Mouse (Mus musculus) liver, adult 2 months (tissue): Measurements from ENCODE around the gene Acot9. TPM values are rescaled to one million over a fixed set of nuclear protein-coding genes. Genes with fewer than 3 reads are reported as not detected.
A peak's percentile ranks its signal among the peaks of the same experiment; 100 is the strongest.

ENCODE experiments used
- DNase-seq: peaks from one replicate; pipeline ENCODE4 v3.0.0-alpha.2; 2011; ENCODE audit warnings: low read depth, low spot score; ENCODE audit errors: extremely low read depth
- H3K27ac ChIP-seq: fragments of 200-500 bp; replicated peaks from 2 replicates; pipeline ENCODE4 v1.5.1; 2012; ENCODE audit warnings: low read depth, mild to moderate bottlenecking, control low read depth, inconsistent platforms, low read length; ENCODE audit not compliant: insufficient read depth
- H3K27me3 ChIP-seq: fragments of 200-500 bp; 2 replicates; pipeline ENCODE4 v1.6.1; 2012; ENCODE audit warnings: mild to moderate bottlenecking, moderate library complexity, low read length, inconsistent platforms; ENCODE audit not compliant: control insufficient read depth, insufficient read depth
- H3K36me3 ChIP-seq: fragments of 200-500 bp; 2 replicates; pipeline ENCODE4 v1.6.1; 2012; ENCODE audit warnings: low read length, inconsistent platforms; ENCODE audit not compliant: control insufficient read depth, insufficient read depth
- H3K4me1 ChIP-seq: fragments of 200-500 bp; 2 replicates; pipeline ENCODE4 v1.6.1; 2011; ENCODE audit warnings: low read length; ENCODE audit not compliant: control insufficient read depth, insufficient read depth
- H3K4me3 ChIP-seq: fragments of 200-500 bp; 2 replicates; pipeline ENCODE4 v1.5.1; 2011; ENCODE audit warnings: low read depth, mild to moderate bottlenecking, control low read depth, low read length, moderate library complexity; ENCODE audit not compliant: insufficient read depth
- H3K79me2 ChIP-seq: fragments of 200-500 bp; 2 replicates; pipeline ENCODE4 v1.6.1; 2012; ENCODE audit warnings: inconsistent platforms, mild to moderate bottlenecking, low read length, moderate library complexity; ENCODE audit not compliant: control insufficient read depth, insufficient read depth
- H3K9ac ChIP-seq: fragments of 200-500 bp; 2 replicates; pipeline ENCODE4 v1.6.1; 2012; ENCODE audit warnings: low read depth, mild to moderate bottlenecking, control low read depth, inconsistent platforms, low read length
- CTCF ChIP-seq: fragments of 200-500 bp; IDR thresholded peaks from 2 replicates; pipeline ENCODE4 v1.5.1; 2011; ENCODE audit warnings: low read depth, low read length, control low read depth
- POLR2A ChIP-seq: fragments of 200-500 bp; IDR thresholded peaks from 2 replicates; pipeline ENCODE4 v1.6.1; 2011; ENCODE audit warnings: low read length, control low read depth; ENCODE audit not compliant: insufficient read depth; ENCODE audit errors: extremely low read depth
- WGBS: fragments of 180-500 bp; shearing (Covaris S2); methylation state at CpG from one replicate; pipeline ENCODE4 v1.1.7; 2018; 5-methylcytosine and 5-hydroxymethylcytosine counted together
- polyA plus RNA-seq: library from polyadenylated mRNA; depleted of rRNA; stranded (reverse); fragments of >200 nt; gene quantifications from 2 replicates; pipeline ENCODE4 v1.2.3, GENCODE M21; 2012; rRNA removed
- total RNA-seq: library from RNA; depleted of rRNA; stranded (reverse); fragments of >200 nt; gene quantifications from 2 replicates; pipeline ENCODE4 v1.2.3, GENCODE M21; 2014; rRNA removed

Acot9 gene
- total and polyA plus RNA-seq, 2 experiments, result 1.8 to 6.5 TPM

DNA sequence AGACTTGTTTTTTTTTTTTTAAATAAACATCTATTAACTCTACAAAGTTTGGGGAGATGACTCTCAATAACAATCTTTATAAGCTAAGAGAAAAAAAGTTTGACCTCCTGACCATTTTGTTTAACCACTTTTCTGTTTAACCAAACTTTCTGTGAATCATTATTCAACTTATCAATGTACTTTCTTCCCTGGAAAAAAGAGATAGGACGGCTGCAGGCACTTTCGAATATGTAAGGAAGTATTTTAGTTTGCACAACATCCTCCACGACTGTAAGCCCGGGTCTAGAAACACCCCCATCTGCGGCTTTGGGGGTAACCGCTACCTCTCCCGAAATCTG lies 75.3 kb downstream of the Acot9 start:
- DNase-seq, result peak; percentile 63
- H3K27ac ChIP-seq, result peak overlapping the region; percentile 78
- no peaks in the 10 kb centered on the region for H3K79me2 ChIP-seq
- WGBS, result 0% methylated on average over 7 of the region's 7 CpGs
- no peaks in the 10 kb centered on the region for H3K27me3 ChIP-seq
- H3K4me1 ChIP-seq, result no peaks in the 10 kb centered on the region
- peaks cover 4% of the 10 kb centered on the region; the same call in 1 of the 2 replicates for H3K36me3 ChIP-seq
- TF ChIP-seq CTCF, result no peak
- no peak for TF ChIP-seq POLR2A
- H3K9ac ChIP-seq, result peak overlapping the region; percentile 86
- H3K4me3 ChIP-seq, result peak overlapping the region; percentile 94

DNA sequence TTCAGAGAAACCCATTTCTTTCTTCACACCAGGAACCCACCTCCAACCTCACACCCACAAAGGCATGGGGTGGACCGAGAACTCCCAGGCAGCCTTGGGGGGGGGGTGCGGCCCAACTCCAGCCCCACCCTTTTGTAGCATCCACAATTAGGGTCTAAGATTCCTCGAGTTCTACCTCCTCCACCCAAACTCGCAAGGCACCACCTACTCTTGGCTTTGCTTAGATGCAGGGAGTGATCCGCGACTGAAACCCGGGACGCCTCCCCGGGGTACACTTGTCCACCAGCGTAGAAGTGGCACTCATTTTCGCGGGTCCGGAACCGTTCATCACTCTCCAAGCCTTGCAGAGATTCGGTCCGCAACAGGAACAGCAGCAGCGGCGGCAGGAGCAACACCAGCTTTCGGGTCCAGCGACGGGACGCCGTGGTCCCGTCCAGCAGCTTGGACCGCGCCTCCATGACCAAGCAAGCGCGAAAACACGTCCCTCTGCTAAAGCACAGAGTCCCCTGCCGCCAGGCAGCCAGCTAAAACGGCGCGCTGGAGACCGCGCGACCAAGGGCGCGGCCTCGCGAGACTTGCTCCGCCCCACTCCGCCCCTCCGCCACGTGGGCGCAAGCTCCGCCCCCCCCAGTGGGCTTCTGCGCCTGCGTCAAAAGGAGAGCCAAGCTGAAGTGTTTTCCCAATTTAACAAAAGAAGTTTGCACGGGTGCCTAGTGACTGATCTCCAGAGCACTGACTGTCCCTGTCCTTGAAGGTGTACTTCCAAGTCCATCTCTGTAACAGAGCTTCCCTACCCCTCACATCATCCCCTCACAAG lies 75.9 kb downstream of the Acot9 start:
- Histone ChIP-seq H3K36me3 (peaks cover 1% of the 10 kb centered on the region; the same call in 1 of the 2 replicates), H3K27ac (peak overlapping the region; percentile 78), H3K4me1 (no peaks in the 10 kb centered on the region), H3K9ac (peak overlapping the region; percentile 86), H3K4me3 (peak overlapping the region; percentile 94), H3K79me2 (no peaks in the 10 kb centered on the region), H3K27me3 (no peaks in the 10 kb centered on the region)
- under 1% methylated on average over 38 of the region's 49 CpGs for WGBS
- no peak for TF ChIP-seq CTCF
- TF ChIP-seq POLR2A, result peak; percentile 46; the same call in 1 of the 2 replicates
- peak; percentile 64 for DNase-seq

DNA sequence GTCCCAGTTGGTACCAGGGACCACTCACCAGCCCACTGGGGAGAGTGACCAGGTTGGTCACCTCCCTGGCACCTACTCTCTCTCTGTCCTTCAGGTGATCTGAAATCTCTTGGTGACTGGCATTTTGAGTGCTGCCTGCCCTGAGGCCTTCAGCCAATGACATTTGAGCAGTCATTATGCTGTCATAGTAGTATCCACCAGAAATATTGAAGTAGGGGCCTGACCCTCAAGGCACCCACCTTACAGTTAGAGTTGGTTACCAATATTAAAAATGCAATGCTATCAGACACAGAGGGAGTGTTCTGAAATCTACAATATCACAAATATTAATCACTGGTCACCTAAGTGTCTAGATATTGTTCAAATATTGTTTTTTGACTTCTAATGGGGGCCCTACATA lies 78.4 kb downstream of the Acot9 start, which contains the start of gene Prdx4:
Gene Prdx4 (minus strand): TSS at position 101 of the 400 bp plus-strand sequence.
- H3K79me2 ChIP-seq, result no peaks in the 10 kb centered on the region
- no peak within 1 kb of the TSS for H3K27ac ChIP-seq
- DNase-seq, result no peak
- no peaks in the 10 kb centered on the region for H3K27me3 ChIP-seq
- H3K36me3 ChIP-seq, result no peaks in the 10 kb centered on the region
- no peak within 1 kb of the TSS for H3K9ac ChIP-seq
- TF ChIP-seq POLR2A (no peak), CTCF (no peak)
- no peak within 1 kb of the TSS for H3K4me3 ChIP-seq
- H3K4me1 ChIP-seq, result no peaks in the 10 kb centered on the region

DNA sequence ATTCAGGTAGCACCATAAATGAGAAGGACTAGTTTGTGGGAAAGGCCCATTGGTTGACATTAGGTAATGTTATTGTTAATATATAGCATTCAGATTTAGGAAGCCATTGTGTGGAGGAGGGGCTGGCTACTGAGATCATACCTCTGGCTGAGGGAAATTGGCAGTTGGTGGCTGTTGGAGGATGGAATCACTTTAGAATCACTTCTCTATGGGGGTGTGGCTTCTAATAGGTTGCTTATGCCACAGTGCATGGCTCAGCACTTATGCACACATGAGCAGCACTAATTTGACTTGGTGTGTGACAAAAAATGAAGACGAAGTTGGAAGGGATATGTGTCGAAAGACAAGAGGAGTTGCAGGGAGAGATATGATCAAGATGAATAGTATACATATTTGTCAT lies 84.0 kb downstream of the Acot9 start:
- no peak overlapping the region for H3K4me3 ChIP-seq
- WGBS, result 90% methylated on average over 2 of the region's 2 CpGs

More for the DNA sequence above, 84.0 kb downstream of the Acot9 start:
- no peaks in the 10 kb centered on the region for H3K4me1 ChIP-seq
- H3K36me3 ChIP-seq, result no peaks in the 10 kb centered on the region
- no peak for TF ChIP-seq CTCF
- H3K9ac ChIP-seq, result no peak overlapping the region
- H3K79me2 ChIP-seq, result no peaks in the 10 kb centered on the region
- no peak for DNase-seq
- H3K27me3 ChIP-seq, result no peaks in the 10 kb centered on the region
- H3K27ac ChIP-seq, result no peak overlapping the region

Other genes with a start within 250 kb of the Acot9 start
- gene Magea5, start 199.3 kb upstream of the Acot9 start, total RNA-seq, result not detected in 2 replicates
- gene Magea5, start 199.3 kb upstream of the Acot9 start, polyA plus RNA-seq, result not detected in 2 replicates
- gene Magea1, start 172.7 kb upstream of the Acot9 start, total RNA-seq, result not detected in 2 replicates
- not detected in 2 replicates for gene Magea1, start 172.7 kb upstream of the Acot9 start, polyA plus RNA-seq
- gene Magea2, start 168.8 kb upstream of the Acot9 start, total RNA-seq, result not detected in 2 replicates
- gene Magea2, start 168.8 kb upstream of the Acot9 start, polyA plus RNA-seq, result not detected in 2 replicates
- not detected in 2 replicates for gene Cldn34b2, start 134.0 kb upstream of the Acot9 start, total RNA-seq
- not detected in 2 replicates for gene Cldn34b2, start 134.0 kb upstream of the Acot9 start, polyA plus RNA-seq
- 95.3 and 113 TPM in 2 replicates for gene Sat1, start 46.0 kb upstream of the Acot9 start, total RNA-seq
- 14.5 and 21.9 TPM in 2 replicates for gene Sat1, start 46.0 kb upstream of the Acot9 start, polyA plus RNA-seq
- 265 and 298 TPM in 2 replicates for gene Prdx4, start 78.3 kb downstream of the Acot9 start, total RNA-seq
- gene Prdx4, start 78.3 kb downstream of the Acot9 start, polyA plus RNA-seq, result 142 and 172 TPM in 2 replicates